Mouse (Mus musculus): ENCODE results near the gene Acta2.

Gene Acta2

DNA sequence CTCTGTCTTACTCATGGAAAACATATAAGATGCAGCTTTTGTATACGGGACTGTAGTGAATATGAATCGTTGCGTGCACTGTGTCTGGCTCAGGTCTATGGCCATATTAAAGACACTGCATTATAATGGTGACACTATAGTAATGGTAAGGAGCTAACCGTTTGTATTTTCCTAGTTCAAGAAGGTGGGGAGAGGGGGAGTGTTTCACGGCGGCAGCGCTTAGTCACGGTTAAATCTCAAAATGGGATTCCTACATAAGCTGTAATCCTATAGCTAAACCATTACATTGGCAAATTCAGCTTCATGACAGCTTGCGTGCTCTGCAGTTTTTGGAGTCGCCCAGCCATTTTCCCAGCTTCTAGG lies 63.8 kb downstream of the Acta2 start:
- DNase-seq (ENCODE audit: low spot score), result no peak

Measured in ovary, adult 18-20 months (tissue).